Mouse (Mus musculus) midbrain, embryonic 15.5 days (tissue): ENCODE results near the gene Gm32717. TPM values are rescaled to one million over a fixed set of nuclear protein-coding genes. Genes with fewer than 3 reads are reported as not detected.
"Not testable (repeated sequence)": the region's sequence is repeated elsewhere in the genome, so short reads cannot be mapped to it uniquely, and the experiment has no call there.

Experiments used
- ATAC-seq: fragments of 200-750 bp; cut with Nextera tagmentation; replicated peaks from 2 replicates; pipeline ENCODE4 v1.8.0; 2017; ENCODE audit warnings: moderate TSS enrichment
- H3K27ac ChIP-seq: fragments of 300-500 bp; sonication (generic); 2 replicates; pipeline ENCODE4 v1.5.1; 2015; ENCODE audit warnings: mild to moderate bottlenecking, inconsistent platforms
- H3K27me3 ChIP-seq: fragments of 300-500 bp; sonication (generic); replicated peaks from 2 replicates; pipeline ENCODE4 v1.6.1; 2015; ENCODE audit warnings: inconsistent platforms
- H3K36me3 ChIP-seq: fragments of 300-500 bp; sonication (generic); replicated peaks from 2 replicates; pipeline ENCODE4 v1.6.1; 2015; ENCODE audit warnings: inconsistent platforms
- H3K4me1 ChIP-seq: fragments of 300-500 bp; sonication (generic); 2 replicates; pipeline ENCODE4 v1.6.1; 2015; ENCODE audit warnings: inconsistent platforms
- H3K4me2 ChIP-seq: fragments of 300-500 bp; sonication (generic); 2 replicates; pipeline ENCODE4 v1.6.1; 2015; ENCODE audit warnings: inconsistent platforms, mild to moderate bottlenecking, moderate library complexity
- H3K4me3 ChIP-seq: fragments of 300-500 bp; sonication (generic); 2 replicates; pipeline ENCODE4 v1.5.1; 2015; ENCODE audit warnings: mild to moderate bottlenecking, inconsistent platforms
- H3K9ac ChIP-seq: fragments of 300-500 bp; sonication (generic); 2 replicates; pipeline ENCODE4 v1.6.1; 2015; ENCODE audit warnings: mild to moderate bottlenecking, inconsistent platforms
- H3K9me3 ChIP-seq: fragments of 300-500 bp; sonication (generic); 2 replicates; pipeline ENCODE4 v1.6.1; 2016; ENCODE audit warnings: inconsistent platforms
- WGBS: fragments of 180-500 bp; shearing (Covaris S2); methylation state at CpG from one replicate; pipeline ENCODE4 v1.1.7; 2015; ENCODE audit warnings: mixed read lengths; 5-methylcytosine and 5-hydroxymethylcytosine counted together
- polyA plus RNA-seq: library from polyadenylated mRNA; unstranded; fragments of >200 nt; fragmentation: Nextera tagmentation; extraction: Ambion mirVana; gene quantifications from 2 replicates; pipeline ENCODE4 v1.2.1, GENCODE M21; 2015

Gene Gm32717
- polyA plus RNA-seq = 0.14 and 0.21 TPM in 2 replicates

DNA sequence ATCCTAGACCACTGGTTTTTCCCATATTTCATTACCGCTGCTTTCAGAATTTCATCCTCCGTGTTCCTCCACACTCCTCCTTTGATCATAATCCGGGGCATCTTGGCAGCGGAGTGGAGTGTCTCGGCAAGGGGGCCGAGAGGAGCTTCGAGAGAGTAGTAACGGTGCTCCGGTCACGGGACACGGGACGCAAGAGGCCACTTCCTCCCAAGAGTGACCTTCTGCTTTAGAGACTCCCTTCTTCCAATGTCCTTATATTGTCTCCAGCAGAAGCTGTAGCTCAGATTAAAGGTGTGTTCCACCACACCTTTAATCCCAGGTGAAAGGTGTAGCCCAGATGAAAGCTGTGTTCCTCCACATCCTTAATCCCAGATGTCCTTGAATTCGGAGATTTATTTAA is at the start of gene Gm32717:
Gene Gm32717, minus strand, starts transcription at position 101 of the 400 bp plus-strand sequence.
- not testable (repeated sequence) for H3K4me2 ChIP-seq, H3K9me3 ChIP-seq, H3K4me1 ChIP-seq, H3K27me3 ChIP-seq, H3K27ac ChIP-seq, H3K36me3 ChIP-seq, H3K4me3 ChIP-seq, ATAC-seq, H3K9ac ChIP-seq
- WGBS = no CpG with 5 or more reads among the region's 13 CpGs

DNA sequence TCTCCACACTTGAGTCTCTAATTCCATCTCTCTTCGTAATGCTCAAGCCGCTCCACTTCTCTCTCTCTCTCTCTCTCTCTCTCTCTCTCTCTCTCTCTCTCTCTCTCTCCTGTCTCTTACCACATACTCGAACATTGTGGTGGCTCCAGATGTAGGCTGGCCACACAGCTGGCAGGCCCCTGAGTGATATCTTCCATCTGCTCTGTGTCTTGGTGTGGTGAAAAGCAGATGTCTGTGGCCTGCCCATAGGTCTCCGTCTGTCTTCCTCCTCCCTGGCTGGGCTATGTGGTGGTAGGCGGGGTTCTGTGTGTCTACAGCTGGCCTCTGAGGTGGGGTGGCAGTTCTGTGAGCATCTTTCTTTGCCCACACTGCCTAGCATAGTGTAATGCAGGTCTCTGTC is 42.4 kb upstream of the Gm32717 start:
- not testable (repeated sequence) for H3K27ac ChIP-seq, ATAC-seq, H3K4me2 ChIP-seq, H3K4me1 ChIP-seq, H3K4me3 ChIP-seq, H3K36me3 ChIP-seq, H3K27me3 ChIP-seq, H3K9me3 ChIP-seq, H3K9ac ChIP-seq
- 100% methylated on average over 2 of the region's 5 CpGs for WGBS

DNA sequence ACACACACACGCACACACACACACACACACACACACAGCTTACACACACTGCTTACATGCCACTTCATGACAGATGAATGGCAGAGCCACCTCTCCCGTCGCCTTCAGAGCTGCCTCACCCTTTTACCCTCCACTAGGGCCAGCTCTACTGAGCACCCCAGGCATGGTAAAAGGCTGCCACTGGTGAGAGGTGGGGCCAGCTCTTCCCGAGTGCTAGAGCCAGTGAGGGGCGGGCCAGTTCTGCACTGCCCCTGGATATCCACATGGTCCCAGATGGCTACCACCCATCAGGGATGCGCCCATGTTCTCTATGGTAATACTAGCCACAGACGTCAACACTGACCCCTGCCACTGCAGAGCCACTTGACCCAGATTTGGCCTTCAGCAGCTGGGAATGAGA is 42.0 kb upstream of the Gm32717 start:
- not testable (repeated sequence) for H3K9ac ChIP-seq, H3K4me2 ChIP-seq, H3K27ac ChIP-seq, ATAC-seq, H3K27me3 ChIP-seq, H3K9me3 ChIP-seq, H3K36me3 ChIP-seq, H3K4me3 ChIP-seq, H3K4me1 ChIP-seq
- WGBS = 88% methylated on average over 6 of the region's 7 CpGs

DNA sequence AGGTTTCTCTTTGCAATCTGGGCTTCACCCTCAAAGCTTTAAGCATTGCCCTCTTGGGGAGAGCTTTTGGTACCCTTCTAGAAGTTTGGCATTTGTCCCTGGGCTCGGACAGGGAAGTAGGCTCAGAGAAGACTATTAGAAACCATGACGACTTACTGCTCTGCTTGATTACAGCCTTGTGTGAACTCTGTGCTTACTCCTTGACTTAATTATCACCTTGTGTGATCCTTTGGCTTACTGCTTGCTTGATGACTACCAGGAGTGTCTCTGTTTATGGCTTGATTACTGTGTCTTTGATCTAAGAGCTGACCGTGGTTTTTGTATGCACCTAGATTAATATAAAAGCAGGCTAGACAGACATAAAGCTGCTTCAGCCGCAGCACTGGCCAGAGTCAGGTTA is 37.5 kb upstream of the Gm32717 start:
- WGBS = no CpG with 5 or more reads among the region's 4 CpGs
- not testable (repeated sequence) for H3K9me3 ChIP-seq, H3K9ac ChIP-seq, H3K36me3 ChIP-seq, H3K4me2 ChIP-seq, ATAC-seq, H3K4me3 ChIP-seq, H3K27me3 ChIP-seq, H3K27ac ChIP-seq, H3K4me1 ChIP-seq

DNA sequence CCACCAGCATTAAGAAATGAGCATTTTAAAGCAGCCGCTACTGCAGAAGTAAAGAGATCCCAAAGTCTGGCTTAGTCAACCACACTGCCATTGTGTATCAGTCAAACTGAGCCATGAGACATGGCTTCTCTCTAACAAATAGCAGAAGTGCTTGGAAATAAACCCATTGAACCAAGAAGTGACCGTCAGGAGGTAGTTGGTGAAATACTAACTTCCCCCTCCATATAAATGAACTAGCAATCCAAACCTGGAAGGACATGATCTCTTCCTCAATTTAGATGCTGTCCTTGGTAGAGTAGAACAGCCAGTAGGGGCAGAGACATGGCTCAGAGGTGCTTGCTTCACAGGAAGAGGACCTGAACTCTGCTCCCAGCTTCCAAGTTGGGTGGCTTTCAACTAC is 30.8 kb upstream of the Gm32717 start:
- not testable (repeated sequence) for ATAC-seq, H3K9ac ChIP-seq, H3K27me3 ChIP-seq, H3K4me3 ChIP-seq, H3K4me2 ChIP-seq, H3K4me1 ChIP-seq, H3K36me3 ChIP-seq, H3K27ac ChIP-seq, H3K9me3 ChIP-seq
- no CpG with 5 or more reads among the region's 2 CpGs for WGBS

DNA sequence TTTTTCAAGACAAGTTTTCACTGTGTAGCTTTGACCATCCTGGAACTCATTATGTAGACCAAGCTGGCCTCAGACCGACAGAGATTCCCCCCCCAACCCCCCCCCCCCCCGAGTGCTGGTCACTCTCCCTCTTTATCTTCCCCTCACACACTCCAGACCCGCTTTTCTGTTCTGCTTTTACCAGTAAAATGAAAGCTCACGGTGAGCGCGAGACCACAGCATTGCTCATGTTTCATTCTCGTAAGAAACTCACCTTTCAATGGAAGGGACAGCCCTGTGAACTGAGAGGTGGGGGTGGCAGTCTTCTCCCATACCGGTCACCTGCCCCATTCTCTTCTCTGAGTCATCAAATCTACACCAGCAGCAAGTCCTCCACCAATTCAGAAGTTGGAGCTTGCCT is 28.2 kb upstream of the Gm32717 start:
- H3K4me3 ChIP-seq, H3K9ac ChIP-seq, H3K4me1 ChIP-seq, ATAC-seq, H3K27ac ChIP-seq, H3K4me2 ChIP-seq, H3K36me3 ChIP-seq, H3K9me3 ChIP-seq, H3K27me3 ChIP-seq: not testable (repeated sequence)
- 88% methylated on average over 2 of the region's 8 CpGs for WGBS

DNA sequence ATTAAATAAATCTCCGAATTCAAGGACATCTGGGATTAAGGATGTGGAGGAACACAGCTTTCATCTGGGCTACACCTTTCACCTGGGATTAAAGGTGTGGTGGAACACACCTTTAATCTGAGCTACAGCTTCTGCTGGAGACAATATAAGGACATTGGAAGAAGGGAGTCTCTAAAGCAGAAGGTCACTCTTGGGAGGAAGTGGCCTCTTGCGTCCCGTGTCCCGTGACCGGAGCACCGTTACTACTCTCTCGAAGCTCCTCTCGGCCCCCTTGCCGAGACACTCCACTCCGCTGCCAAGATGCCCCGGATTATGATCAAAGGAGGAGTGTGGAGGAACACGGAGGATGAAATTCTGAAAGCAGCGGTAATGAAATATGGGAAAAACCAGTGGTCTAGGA is 17.8 kb upstream of the Gm32717 start, which contains the start of gene Gm32802:
Gene Gm32802, plus strand, starts transcription at position 301 of the 400 bp plus-strand sequence.
- not testable (repeated sequence) for H3K4me2 ChIP-seq, H3K9me3 ChIP-seq, H3K27ac ChIP-seq, H3K9ac ChIP-seq, H3K4me1 ChIP-seq, H3K36me3 ChIP-seq, ATAC-seq, H3K27me3 ChIP-seq, H3K4me3 ChIP-seq
- no CpG with 5 or more reads among the region's 13 CpGs for WGBS

DNA sequence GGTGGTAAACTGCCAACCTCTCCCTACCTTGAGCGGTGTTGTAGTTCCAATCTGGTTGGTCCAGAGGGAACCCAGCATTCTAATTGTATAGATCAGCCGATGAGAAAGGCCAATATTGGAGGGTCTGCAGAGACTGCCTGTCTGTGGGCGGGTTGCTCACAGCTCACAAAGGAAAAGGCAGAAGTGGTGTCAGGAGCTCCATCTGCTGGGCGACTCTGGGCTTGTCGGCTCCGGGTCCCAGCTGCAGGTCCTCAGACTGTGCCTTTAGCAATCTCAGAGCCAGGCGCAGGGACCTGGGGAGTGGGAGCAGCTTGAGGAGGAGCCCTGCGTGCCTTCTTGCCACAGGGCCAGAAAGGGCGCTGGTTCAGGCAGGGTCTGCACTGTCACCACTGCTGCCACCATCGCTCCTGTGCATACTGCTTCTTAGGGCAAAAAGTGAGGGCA is 10.3 kb upstream of the Gm32717 start:
- H3K4me1 ChIP-seq = peaks cover 5% of the 10 kb centered on the region; the same call in 1 of the 2 replicates
- peak; percentile 76 for ATAC-seq
- WGBS = 35% methylated on average over 10 of the region's 10 CpGs
- H3K4me2 ChIP-seq = 0 out of 2 replicates have a peak overlapping the region, but pooled peaks have one; percentile 17
- no peak overlapping the region for H3K4me3 ChIP-seq
- H3K36me3 ChIP-seq = no peaks in the 10 kb centered on the region
- no peak overlapping the region for H3K9ac ChIP-seq
- no peaks in the 10 kb centered on the region for H3K9me3 ChIP-seq
- H3K27ac ChIP-seq = no peak overlapping the region
- H3K27me3 ChIP-seq = no peaks in the 10 kb centered on the region

DNA sequence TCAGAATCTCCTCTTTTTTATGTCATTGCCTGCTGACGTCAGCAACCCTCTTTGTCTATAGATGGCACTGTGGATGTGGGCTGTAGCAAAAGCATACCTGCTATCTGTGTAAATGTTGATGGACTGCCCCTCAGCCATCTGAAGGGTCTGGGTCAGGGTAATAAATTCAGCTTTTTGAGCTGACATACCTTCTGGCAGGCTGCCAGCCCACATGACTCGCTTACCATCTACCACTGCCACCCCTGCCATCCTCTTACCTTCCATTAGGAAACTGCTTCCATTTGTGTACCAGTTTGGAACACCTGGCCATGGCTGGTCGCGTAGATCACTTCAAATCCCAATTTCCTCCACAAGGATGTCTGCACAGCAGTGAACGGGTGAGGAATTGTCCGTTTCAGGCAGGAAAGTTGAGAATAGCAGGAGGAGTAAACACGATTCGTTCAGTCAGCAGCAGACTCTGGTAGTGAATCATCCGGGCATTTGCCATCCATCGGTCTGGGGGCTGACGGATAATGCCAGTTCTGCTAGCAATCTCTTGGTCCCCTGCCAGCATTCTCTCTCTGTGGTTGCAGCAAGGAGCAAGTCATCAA is 8.5 kb upstream of the Gm32717 start:
- not testable (repeated sequence) for H3K9me3 ChIP-seq, H3K9ac ChIP-seq, ATAC-seq, H3K27ac ChIP-seq, H3K36me3 ChIP-seq, H3K27me3 ChIP-seq, H3K4me3 ChIP-seq, H3K4me2 ChIP-seq, H3K4me1 ChIP-seq
- WGBS = 73% methylated on average over 11 of the region's 11 CpGs

DNA sequence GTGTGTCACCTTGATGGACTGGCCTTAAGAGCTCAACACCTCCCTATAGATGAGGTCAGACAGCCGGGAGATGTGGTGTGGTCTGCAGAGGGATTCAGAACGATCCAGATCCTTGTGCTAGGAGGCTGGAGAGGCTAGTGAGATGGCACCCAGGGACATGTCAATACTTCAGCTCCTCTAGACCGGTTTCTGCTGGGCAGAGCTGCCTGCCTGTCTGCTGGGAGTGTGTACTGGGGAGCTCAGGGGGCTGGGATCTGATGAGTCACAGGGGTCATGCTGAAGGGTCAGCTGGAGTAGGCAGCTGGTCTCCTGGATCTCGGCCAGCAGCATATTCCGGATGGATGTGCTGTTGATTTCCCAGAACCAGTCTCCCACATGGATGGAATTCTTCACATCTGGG is 8.0 kb downstream of the Gm32717 start:
- not testable (repeated sequence) for H3K4me3 ChIP-seq, H3K9ac ChIP-seq, H3K27ac ChIP-seq, H3K4me1 ChIP-seq, ATAC-seq, H3K9me3 ChIP-seq, H3K36me3 ChIP-seq, H3K4me2 ChIP-seq, H3K27me3 ChIP-seq
- WGBS = 67% methylated on average over 1 of the region's 5 CpGs

DNA sequence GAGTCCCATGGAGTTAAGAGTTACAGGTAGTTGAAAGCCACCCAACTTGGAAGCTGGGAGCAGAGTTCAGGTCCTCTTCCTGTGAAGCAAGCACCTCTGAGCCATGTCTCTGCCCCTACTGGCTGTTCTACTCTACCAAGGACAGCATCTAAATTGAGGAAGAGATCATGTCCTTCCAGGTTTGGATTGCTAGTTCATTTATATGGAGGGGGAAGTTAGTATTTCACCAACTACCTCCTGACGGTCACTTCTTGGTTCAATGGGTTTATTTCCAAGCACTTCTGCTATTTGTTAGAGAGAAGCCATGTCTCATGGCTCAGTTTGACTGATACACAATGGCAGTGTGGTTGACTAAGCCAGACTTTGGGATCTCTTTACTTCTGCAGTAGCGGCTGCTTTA is 13.0 kb downstream of the Gm32717 start:
- H3K27me3 ChIP-seq, H3K4me2 ChIP-seq, H3K27ac ChIP-seq, H3K4me1 ChIP-seq, H3K9ac ChIP-seq, H3K4me3 ChIP-seq, H3K36me3 ChIP-seq, H3K9me3 ChIP-seq, ATAC-seq: not testable (repeated sequence)
- 80% methylated on average over 1 of the region's 2 CpGs for WGBS

DNA sequence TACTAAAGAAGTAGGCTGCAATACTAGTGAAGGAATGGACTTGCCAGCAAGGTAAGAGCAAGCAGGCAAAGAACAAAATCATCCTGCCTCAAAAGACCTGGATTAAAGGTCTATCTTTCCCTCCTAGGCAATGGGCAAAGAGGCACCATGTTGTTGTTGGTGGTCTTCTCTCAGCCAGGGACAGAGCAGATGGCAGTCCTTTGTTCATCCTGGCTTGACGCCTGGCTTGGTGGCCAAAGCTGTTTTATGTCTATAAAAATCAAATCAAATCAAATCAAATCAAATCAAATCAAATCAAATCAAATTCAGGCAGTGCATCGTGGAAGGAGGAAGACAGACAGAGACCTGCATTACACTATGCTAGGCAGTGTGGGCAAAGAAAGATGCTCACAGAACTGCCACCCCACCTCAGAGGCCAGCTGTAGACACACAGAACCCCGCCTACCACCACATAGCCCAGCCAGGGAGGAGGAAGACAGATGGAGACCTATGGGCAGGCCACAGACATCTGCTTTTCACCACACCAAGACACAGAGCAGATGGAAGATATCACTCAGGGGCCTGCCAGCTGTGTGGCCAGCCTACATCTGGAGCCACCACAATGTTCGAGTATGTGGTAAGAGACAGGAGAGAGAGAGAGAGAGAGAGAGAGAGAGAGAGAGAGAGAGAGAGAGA is 24.7 kb downstream of the Gm32717 start:
- H3K9me3 ChIP-seq, H3K36me3 ChIP-seq, ATAC-seq, H3K27ac ChIP-seq, H3K4me2 ChIP-seq, H3K27me3 ChIP-seq, H3K9ac ChIP-seq, H3K4me3 ChIP-seq, H3K4me1 ChIP-seq: not testable (repeated sequence)
- WGBS = 85% methylated on average over 3 of the region's 4 CpGs

DNA sequence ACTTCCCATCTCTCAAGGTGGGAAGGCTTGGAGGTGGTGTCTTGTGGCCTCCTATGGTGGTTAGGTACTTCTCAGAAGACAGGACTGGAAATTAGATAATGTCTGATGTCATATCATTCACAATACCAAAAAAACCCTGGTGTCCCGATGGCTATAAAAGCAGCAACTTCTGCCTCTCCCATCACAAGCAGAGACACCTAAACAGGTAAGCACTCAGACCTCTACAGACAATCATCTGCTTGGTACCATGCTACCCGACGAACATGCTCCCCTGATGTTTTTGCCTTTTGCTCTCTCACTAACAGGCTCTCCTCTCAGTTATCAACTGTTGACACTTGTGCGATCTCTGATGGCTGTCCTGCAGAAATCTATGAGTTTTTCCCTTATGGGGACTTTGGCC is 35.9 kb downstream of the Gm32717 start, which contains the start of gene Il22:
Gene Il22, plus strand, starts transcription at position 301 of the 400 bp plus-strand sequence.
- H3K9me3 ChIP-seq = no peaks in the 10 kb centered on the region
- no peak within 1 kb of the TSS for H3K4me2 ChIP-seq
- H3K4me1 ChIP-seq = no peaks in the 10 kb centered on the region
- no peak within 1 kb of the TSS for H3K27ac ChIP-seq
- no peak within 1 kb of the TSS for H3K9ac ChIP-seq
- H3K27me3 ChIP-seq = no peaks in the 10 kb centered on the region
- WGBS = 93% methylated on average over 4 of the region's 4 CpGs
- H3K4me3 ChIP-seq = no peak within 1 kb of the TSS
- H3K36me3 ChIP-seq = no peaks in the 10 kb centered on the region
- ATAC-seq = no peak
